Comparison of ENCODE assay signal across 23 mouse cellular contexts in the genomic region with DNA sequence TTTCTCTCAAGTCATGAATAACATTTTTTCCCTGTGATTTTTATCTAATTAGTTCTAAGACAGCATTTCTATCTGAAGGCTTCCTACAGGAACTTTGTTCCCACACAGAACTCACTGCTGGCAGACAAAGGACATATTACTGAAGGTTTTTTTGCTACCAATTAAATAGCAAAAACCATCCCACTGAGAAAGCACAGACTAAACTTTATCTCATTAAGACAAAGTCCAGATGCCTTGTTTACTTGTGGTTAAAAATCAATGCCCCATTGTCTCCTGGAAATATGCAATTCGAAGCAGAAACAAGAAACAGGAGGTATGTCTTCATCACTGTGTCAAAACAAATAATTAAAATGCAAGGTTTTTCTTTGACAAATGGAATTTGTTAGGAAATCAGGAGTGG.
A peak's percentile ranks its signal among the peaks of the same experiment; 100 is the strongest.
DNase-seq lines count a peak whose midpoint lies in the region; ATAC-seq and TF ChIP-seq lines count a peak whose summit lies in the region.
"Had no signal": no experiment of that assay in that cellular context is flagged by ENCODE, and none has a peak within 500 bp of the region (broad histone marks: within the 10 kb centered on the region; RNA-seq: fewer than 3 reads in every experiment).

No protein-coding gene starts in this region.

- no peak for TF ChIP-seq CTCF in forebrain, postnatal 0 days (IDR thresholded peaks at IDR 0.05; ENCODE audit: low read depth)
- no peak for TF ChIP-seq CTCF in layer of hippocampus, adult 2 months (conservative IDR thresholded peaks at IDR 0.05)

- H3K4me1 ChIP-seq in forebrain, postnatal 0 days (ENCODE audit: insufficient read depth): no peaks in the 10 kb centered on the region
- H3K4me1 ChIP-seq in forebrain, embryonic 16.5 days (replicated peaks; ENCODE audit: control insufficient read depth, insufficient read depth, low read length): no peaks in the 10 kb centered on the region
- H3K4me1 ChIP-seq: heart, embryonic 15.5 days had no signal

- WGBS in forebrain, postnatal 0 days: 15% methylated on average over 1 of the region's 1 CpGs
- WGBS in forebrain, embryonic 16.5 days: 4% methylated on average over 1 of the region's 1 CpGs

- no peak overlapping the region for H3K9ac ChIP-seq in forebrain, postnatal 0 days
- no peak overlapping the region for H3K9ac ChIP-seq in forebrain, embryonic 16.5 days (replicated peaks; ENCODE audit: low read depth, low read length)
- H3K9ac ChIP-seq: heart, embryonic 12.5 days; heart, embryonic 15.5 days; hindbrain, embryonic 14.5 days had no signal

- ATAC-seq in forebrain, postnatal 0 days: peak; percentile 23; the same call in 1 of the 2 replicates
- ATAC-seq in forebrain, embryonic 16.5 days: no peak
- ATAC-seq in cerebellum, adult (ENCODE audit: insufficient number of reproducible peaks, low FRiP score, low TSS enrichment): no peak
- ATAC-seq: forebrain, embryonic 14.5 days; hindbrain, postnatal 0 days; inflammation-experienced regulatory T-cells, adult 6 months had no signal

- H3K36me3 ChIP-seq in forebrain, postnatal 0 days (ENCODE audit: insufficient read depth): no peaks in the 10 kb centered on the region
- no peaks in the 10 kb centered on the region for H3K36me3 ChIP-seq in forebrain, embryonic 16.5 days (ENCODE audit: control insufficient read depth, insufficient read depth)
- H3K36me3 ChIP-seq: heart, embryonic 12.5 days; heart, embryonic 15.5 days had no signal

- H3K27me3 ChIP-seq in forebrain, postnatal 0 days (ENCODE audit: insufficient read depth, low read length): no peaks in the 10 kb centered on the region
- no peaks in the 10 kb centered on the region for H3K27me3 ChIP-seq in forebrain, embryonic 16.5 days (replicated peaks; ENCODE audit: control insufficient read depth, insufficient read depth, low read length)
- H3K27me3 ChIP-seq: heart, embryonic 12.5 days; heart, embryonic 15.5 days had no signal

- H3K4me3 ChIP-seq in forebrain, postnatal 0 days (ENCODE audit: low read depth, low read length): no peak overlapping the region
- H3K4me3 ChIP-seq in forebrain, embryonic 16.5 days (replicated peaks; ENCODE audit: low read length): no peak overlapping the region
- H3K4me3 ChIP-seq in layer of hippocampus, adult 2 months: no peak overlapping the region
- H3K4me3 ChIP-seq: heart, embryonic 12.5 days; heart, embryonic 15.5 days had no signal

- no peak for DNase-seq in forebrain, postnatal 0 days
- DNase-seq in layer of hippocampus, adult 2 months (ENCODE audit: low spot score in 2 of 2): no peak
- no peak for DNase-seq in layer of hippocampus, adult 11-12 months (ENCODE audit: low spot score)
- DNase-seq in brain, adult 2 months (ENCODE audit: low read depth, low spot score): peak; percentile 55
- DNase-seq in retina, postnatal 1 day: peak; percentile 64
- DNase-seq in thymus, postnatal 25 days: no peak
- DNase-seq: adrenal gland, adult 2 months; adrenal gland, postnatal 14 days; cerebellum, adult 18-20 months; cerebellum, adult 9-10 months; cerebellum, postnatal 14 days; gastrocnemius, postnatal 25 days; heart, adult 18-20 months; heart, postnatal 10 days; heart, postnatal 36 days had no signal

- H3K9me3 ChIP-seq in forebrain, postnatal 0 days (ENCODE audit: low read length): no peaks in the 10 kb centered on the region
- H3K9me3 ChIP-seq in forebrain, embryonic 16.5 days (ENCODE audit: control insufficient read depth, low read length): no peaks in the 10 kb centered on the region
- H3K9me3 ChIP-seq: heart, embryonic 12.5 days; heart, embryonic 15.5 days had no signal

- no peak overlapping the region for H3K4me2 ChIP-seq in forebrain, postnatal 0 days (ENCODE audit: low read depth)
- no peak overlapping the region for H3K4me2 ChIP-seq in forebrain, embryonic 16.5 days (ENCODE audit: low read length)
- H3K4me2 ChIP-seq: heart, embryonic 12.5 days; heart, embryonic 15.5 days; hindbrain, embryonic 14.5 days had no signal

- no peak overlapping the region for H3K27ac ChIP-seq in forebrain, postnatal 0 days (ENCODE audit: low read depth, low read length)
- no peak overlapping the region for H3K27ac ChIP-seq in forebrain, embryonic 16.5 days (ENCODE audit: low read length)
- H3K27ac ChIP-seq in layer of hippocampus, adult 2 months: peak overlapping the region; percentile 32; the same call in 1 of the 2 replicates
- H3K27ac ChIP-seq: heart, embryonic 15.5 days; hindbrain, embryonic 14.5 days; hindbrain, postnatal 0 days had no signal

Comparison
In these comparisons a context has a peak if more than half of its experiments do, and no peak if none do; other contexts are left out.
1. DNase-seq: peak in brain, adult 2 months (single experiment) and retina, postnatal 1 day (single experiment); none in forebrain, postnatal 0 days (single experiment), layer of hippocampus, adult 2 months (0 of 2), layer of hippocampus, adult 11-12 months (single experiment) and thymus, postnatal 25 days (single experiment).